Mouse (Mus musculus): Measurements from ENCODE around the gene Mcl1. TPM values are rescaled to one million over a fixed set of nuclear protein-coding genes. Genes with fewer than 3 reads are reported as not detected.
"Not testable (repeated sequence)": the region's sequence is repeated elsewhere in the genome, so short reads cannot be mapped to it uniquely, and the experiment has no call there.

The Mcl1 gene
- polyA plus RNA-seq, 1 experiment from 2014 or later = 54.1 TPM

DNA sequence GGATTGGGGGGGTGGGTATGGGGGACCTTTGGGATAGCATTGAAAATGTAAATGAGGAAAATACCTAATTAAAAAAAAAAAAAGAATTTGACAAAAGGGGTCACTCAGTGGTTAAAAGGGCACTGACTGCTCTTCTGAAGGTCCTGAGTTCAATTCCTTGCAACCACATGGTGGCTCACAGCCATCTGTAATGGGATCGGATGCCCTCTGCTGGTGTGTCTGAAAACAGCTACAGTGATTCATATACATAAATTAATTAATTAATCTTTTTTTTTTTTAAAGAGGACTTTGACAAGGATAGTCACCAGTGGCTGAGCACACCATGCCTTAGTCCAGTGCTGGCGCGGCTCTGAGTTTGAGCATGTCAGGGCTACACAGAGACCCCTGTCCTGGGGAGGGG is 11.8 kb downstream of the Mcl1 start:
- H3K27me3 ChIP-seq (replicated peaks); H3K4me2 ChIP-seq; H3K9me3 ChIP-seq; ATAC-seq (ENCODE audit: insufficient read depth, low FRiP score, low read depth); H3K9ac ChIP-seq; H3K27ac ChIP-seq; H3K4me3 ChIP-seq (replicated peaks); H3K36me3 ChIP-seq: not testable (repeated sequence)
- H3K4me1 ChIP-seq = peaks cover 66% of the 10 kb centered on the region
- WGBS = 94% methylated on average over 3 of the region's 3 CpGs

- Histone ChIP-seq H3K4me2 (no peak overlapping the region), H3K4me3 (replicated peaks) (no peak overlapping the region), H3K36me3 (no peaks in the 10 kb centered on the region), H3K27me3 (replicated peaks) (no peaks in the 10 kb centered on the region), H3K9ac (no peak overlapping the region), H3K9me3 (no peaks in the 10 kb centered on the region), H3K27ac (peak overlapping the region; percentile 98; the same call in 1 of the 2 replicates), H3K4me1 (peaks cover 73% of the 10 kb centered on the region)
- ATAC-seq (ENCODE audit: insufficient read depth, low FRiP score, low read depth) = no peak
- 75% methylated on average over 5 of the region's 5 CpGs for WGBS
These were observed 12.6 kb downstream of the Mcl1 start for GRCm38 (mm10) chr3:95671201-95671600.

DNA sequence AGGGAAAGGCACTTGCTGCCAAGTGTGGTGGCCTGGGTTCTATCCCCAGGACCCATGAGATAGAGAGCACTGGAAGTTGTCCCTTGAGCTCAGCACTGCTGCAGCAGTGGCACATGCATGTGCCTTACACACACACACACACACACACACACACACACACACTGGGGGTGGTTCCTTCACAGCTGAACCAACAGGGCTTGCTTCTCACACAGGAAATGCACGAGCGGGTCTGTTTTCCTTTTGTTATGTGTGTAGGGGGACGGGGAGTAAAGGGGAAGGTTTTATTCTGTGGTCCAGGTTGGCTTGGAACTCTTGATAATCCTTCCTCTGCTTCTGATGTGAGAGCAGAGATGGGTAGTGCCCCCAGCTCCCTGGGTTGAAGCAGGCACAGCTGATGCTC is 13.9 kb downstream of the Mcl1 start:
- no peak overlapping the region for H3K9ac ChIP-seq
- H3K27me3 ChIP-seq (replicated peaks) = no peaks in the 10 kb centered on the region
- H3K4me3 ChIP-seq (replicated peaks) = no peak overlapping the region
- peak overlapping the region; percentile 98 for H3K27ac ChIP-seq
- H3K36me3 ChIP-seq = no peaks in the 10 kb centered on the region
- H3K4me1 ChIP-seq = peaks cover 69% of the 10 kb centered on the region
- ATAC-seq (ENCODE audit: insufficient read depth, low FRiP score, low read depth) = no peak
- no peaks in the 10 kb centered on the region for H3K9me3 ChIP-seq
- no peak overlapping the region for H3K4me2 ChIP-seq
- 24% methylated on average over 3 of the region's 3 CpGs for WGBS

GRCm38 (mm10) chr3:95672861-95673706 is 14.5 kb downstream of the Mcl1 start:
- no peaks in the 10 kb centered on the region for H3K36me3 ChIP-seq
- no peaks in the 10 kb centered on the region for H3K9me3 ChIP-seq
- no peaks in the 10 kb centered on the region for H3K27me3 ChIP-seq (replicated peaks)
- peak overlapping the region; percentile 46 for H3K4me2 ChIP-seq
- 0 out of 2 replicates have a peak overlapping the region, but pooled peaks have one; percentile 5 for H3K9ac ChIP-seq
- WGBS = 30% methylated on average over 10 of the region's 10 CpGs
- H3K4me1 ChIP-seq = peaks cover 63% of the 10 kb centered on the region
- H3K4me3 ChIP-seq (replicated peaks) = no peak overlapping the region
- ATAC-seq (ENCODE audit: insufficient read depth, low FRiP score, low read depth) = no peak
- peak overlapping the region; percentile 98 for H3K27ac ChIP-seq

- H3K27me3 ChIP-seq (replicated peaks) = no peaks in the 10 kb centered on the region
- no peaks in the 10 kb centered on the region for H3K9me3 ChIP-seq
- peak overlapping the region; percentile 98 for H3K27ac ChIP-seq
- H3K4me2 ChIP-seq = peak overlapping the region; percentile 46
- no peaks in the 10 kb centered on the region for H3K36me3 ChIP-seq
- H3K4me3 ChIP-seq (replicated peaks) = peak overlapping the region; percentile 14; the same call in 1 of the 2 replicates
- 12% methylated on average over 11 of the region's 11 CpGs for WGBS
- ATAC-seq (ENCODE audit: insufficient read depth, low FRiP score, low read depth) = peak; percentile 21
- peaks cover 58% of the 10 kb centered on the region for H3K4me1 ChIP-seq
- 0 out of 2 replicates have a peak overlapping the region, but pooled peaks have one; percentile 5 for H3K9ac ChIP-seq
These were observed 15.2 kb downstream of the Mcl1 start for GRCm38 (mm10) chr3:95673707-95674211.

GRCm38 (mm10) chr3:95674236-95674635 is 15.6 kb downstream of the Mcl1 start:
- peak overlapping the region; percentile 14; the same call in 1 of the 2 replicates for H3K4me3 ChIP-seq (replicated peaks)
- ATAC-seq (ENCODE audit: insufficient read depth, low FRiP score, low read depth) = peak; percentile 89
- H3K9me3 ChIP-seq = no peaks in the 10 kb centered on the region
- peak overlapping the region; percentile 98 for H3K27ac ChIP-seq
- H3K36me3 ChIP-seq = no peaks in the 10 kb centered on the region
- peak overlapping the region; percentile 46 for H3K4me2 ChIP-seq
- peaks cover 58% of the 10 kb centered on the region for H3K4me1 ChIP-seq
- no peaks in the 10 kb centered on the region for H3K27me3 ChIP-seq (replicated peaks)
- WGBS = 13% methylated on average over 2 of the region's 2 CpGs
- H3K9ac ChIP-seq = no peak overlapping the region

DNA sequence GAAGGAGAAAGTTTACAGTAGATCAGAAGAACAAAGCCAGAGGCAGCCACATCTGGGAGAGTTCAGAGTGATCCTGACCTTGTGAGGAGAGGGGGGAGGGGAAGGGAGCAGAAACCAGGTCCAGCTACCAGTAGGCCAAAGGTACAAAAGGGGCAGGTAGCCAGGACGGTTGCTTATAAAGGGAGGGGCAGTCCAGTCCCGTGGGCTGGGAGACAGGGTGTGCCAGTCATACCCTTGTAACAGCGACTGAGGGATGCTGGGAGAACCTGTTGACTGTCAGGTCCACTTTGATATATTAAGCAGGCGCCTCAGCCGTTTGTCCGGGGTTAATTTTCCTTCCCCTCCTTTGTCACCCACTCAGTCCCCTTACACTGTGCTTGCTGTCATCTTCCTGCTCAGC is 16.2 kb downstream of the Mcl1 start:
- Histone ChIP-seq H3K4me2 (peak overlapping the region; percentile 46), H3K27ac (peak overlapping the region; percentile 98), H3K4me3 (replicated peaks) (no peak overlapping the region; the same call in 1 of the 2 replicates), H3K4me1 (peaks cover 58% of the 10 kb centered on the region), H3K9me3 (no peaks in the 10 kb centered on the region), H3K9ac (no peak overlapping the region), H3K36me3 (no peaks in the 10 kb centered on the region), H3K27me3 (replicated peaks) (no peaks in the 10 kb centered on the region)
- WGBS = 3% methylated on average over 6 of the region's 6 CpGs
- peak; percentile 61 for ATAC-seq (ENCODE audit: insufficient read depth, low FRiP score, low read depth)

GRCm38 (mm10) chr3:95675301-95676092 is 16.9 kb downstream of the Mcl1 start:
- no peak overlapping the region; the same call in 1 of the 2 replicates for H3K4me3 ChIP-seq (replicated peaks)
- peaks cover 58% of the 10 kb centered on the region for H3K4me1 ChIP-seq
- H3K4me2 ChIP-seq = peak overlapping the region; percentile 46
- peak; percentile 28; the same call in 1 of the 2 replicates for ATAC-seq (ENCODE audit: insufficient read depth, low FRiP score, low read depth)
- peak overlapping the region; percentile 98 for H3K27ac ChIP-seq
- H3K9ac ChIP-seq = no peak overlapping the region
- 11% methylated on average over 8 of the region's 8 CpGs for WGBS
- no peaks in the 10 kb centered on the region for H3K9me3 ChIP-seq
- H3K27me3 ChIP-seq (replicated peaks) = no peaks in the 10 kb centered on the region
- no peaks in the 10 kb centered on the region for H3K36me3 ChIP-seq

DNA sequence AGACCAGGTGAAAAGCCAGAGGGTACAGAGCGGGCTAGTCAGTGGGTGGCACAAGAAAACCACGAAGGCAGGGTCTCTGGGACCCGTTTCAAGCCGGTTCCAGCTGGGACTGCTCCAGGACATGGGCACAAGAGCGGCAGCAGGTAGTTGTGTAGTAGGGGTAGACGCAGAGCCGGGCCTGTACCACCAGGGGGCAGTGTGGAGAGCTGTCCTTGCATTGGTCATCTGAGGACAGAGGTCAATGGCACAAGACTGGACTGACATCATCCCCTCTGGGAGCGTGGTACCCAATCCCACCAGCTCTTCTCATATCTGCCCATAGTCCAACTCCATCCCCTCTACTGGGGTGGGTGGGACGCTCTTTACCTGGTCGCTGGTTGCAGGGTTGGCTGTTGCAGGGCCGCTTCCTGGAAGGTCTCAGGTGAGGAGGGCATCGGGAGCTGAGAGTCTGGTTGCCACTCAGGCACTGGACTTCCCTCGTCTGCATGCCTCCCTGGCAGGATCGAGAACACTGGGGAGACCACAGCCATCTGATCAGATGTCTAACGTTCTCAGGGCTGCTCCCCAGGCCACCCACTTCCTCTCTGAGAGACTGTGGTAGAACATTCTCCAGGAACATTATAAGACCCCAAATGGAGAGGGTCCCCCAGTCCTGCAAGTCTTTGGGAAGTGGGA is 18.3 kb downstream of the Mcl1 start:
- H3K27me3 ChIP-seq (replicated peaks) = no peaks in the 10 kb centered on the region
- H3K27ac ChIP-seq = 0 out of 2 replicates have a peak overlapping the region, but pooled peaks have one; percentile 98
- H3K4me3 ChIP-seq (replicated peaks) = no peak overlapping the region
- 63% methylated on average over 15 of the region's 15 CpGs for WGBS
- H3K9ac ChIP-seq = no peak overlapping the region
- peaks cover 55% of the 10 kb centered on the region for H3K4me1 ChIP-seq
- no peaks in the 10 kb centered on the region for H3K9me3 ChIP-seq
- H3K4me2 ChIP-seq = no peak overlapping the region
- no peak for ATAC-seq (ENCODE audit: insufficient read depth, low FRiP score, low read depth)
- no peaks in the 10 kb centered on the region for H3K36me3 ChIP-seq

DNA sequence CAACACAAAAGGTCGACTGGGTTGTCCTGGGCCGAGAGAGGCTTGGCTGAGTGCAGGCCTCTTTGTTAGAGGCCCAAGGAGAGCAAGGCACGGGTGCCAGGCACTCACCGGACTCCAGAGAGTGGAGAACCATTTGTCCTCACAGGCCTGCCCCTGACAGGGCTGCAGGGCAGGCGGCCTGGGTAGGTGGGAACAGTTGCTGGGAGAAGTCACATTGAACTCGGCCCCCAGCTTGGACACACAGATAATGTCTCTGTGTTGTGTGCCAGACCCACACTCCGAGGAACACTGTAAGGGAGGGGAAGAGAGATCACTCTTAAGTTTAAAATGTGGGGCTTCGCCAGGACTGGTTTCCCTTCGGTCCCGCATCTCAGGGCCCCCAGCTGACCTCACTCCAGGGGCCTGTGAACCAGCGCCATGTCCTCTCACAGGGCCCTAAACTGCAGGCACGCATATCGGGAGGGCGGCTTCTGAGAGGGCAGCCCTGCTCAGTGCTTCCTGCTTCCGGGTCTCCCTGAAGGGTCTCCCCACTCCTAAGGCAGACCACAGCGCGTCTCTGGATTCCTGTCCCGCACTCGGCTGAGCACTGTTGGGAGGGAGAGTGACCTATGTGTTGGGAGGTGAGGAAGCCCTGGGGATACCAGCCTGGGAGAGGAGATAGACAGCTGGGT is 19.0 kb downstream of the Mcl1 start:
- Histone ChIP-seq H3K4me1 (peaks cover 49% of the 10 kb centered on the region), H3K36me3 (no peaks in the 10 kb centered on the region), H3K9ac (no peak overlapping the region), H3K4me3 (replicated peaks) (no peak overlapping the region), H3K9me3 (no peaks in the 10 kb centered on the region), H3K27me3 (replicated peaks) (no peaks in the 10 kb centered on the region), H3K4me2 (no peak overlapping the region), H3K27ac (no peak overlapping the region)
- no peak for ATAC-seq (ENCODE audit: insufficient read depth, low FRiP score, low read depth)
- WGBS = 80% methylated on average over 19 of the region's 19 CpGs

DNA sequence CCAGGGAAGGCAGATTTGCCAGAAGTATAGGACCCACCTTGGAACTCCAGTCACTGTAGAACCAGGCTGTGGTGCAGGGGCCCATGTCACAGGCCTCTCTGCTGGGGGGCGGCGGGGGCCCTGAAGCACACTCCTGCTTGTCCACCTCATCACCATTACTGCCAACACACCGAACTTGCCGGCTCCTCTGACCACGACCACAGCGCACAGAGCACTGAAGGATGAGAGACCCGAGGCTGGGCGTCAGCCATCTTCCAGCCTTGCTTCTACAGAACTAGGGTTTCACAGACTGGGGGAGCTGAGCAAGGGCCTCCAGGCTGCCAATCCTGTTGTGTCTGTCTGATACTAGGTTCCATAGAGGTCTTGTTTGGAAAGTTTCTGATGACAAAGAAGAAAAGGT is 21.0 kb downstream of the Mcl1 start:
- ATAC-seq (ENCODE audit: insufficient read depth, low FRiP score, low read depth) = no peak
- 94% methylated on average over 8 of the region's 8 CpGs for WGBS
- Histone ChIP-seq H3K4me3 (replicated peaks) (no peak overlapping the region), H3K9ac (no peak overlapping the region), H3K27me3 (replicated peaks) (no peaks in the 10 kb centered on the region), H3K4me1 (peaks cover 38% of the 10 kb centered on the region), H3K27ac (no peak overlapping the region), H3K36me3 (no peaks in the 10 kb centered on the region), H3K9me3 (no peaks in the 10 kb centered on the region), H3K4me2 (no peak overlapping the region)

Measured in stomach, embryonic 15.5 days (tissue).